Mouse (Mus musculus): ENCODE data around the gene Ppm1l.
A peak's percentile ranks its signal among the peaks of the same experiment; 100 is the strongest.

Gene Ppm1l

GRCm38 (mm10) chr3:69454330-69454729 lies 137.7 kb downstream of the Ppm1l start:
- DNase-seq: no peak

GRCm38 (mm10) chr3:69456071-69456470 lies 139.4 kb downstream of the Ppm1l start:
- DNase-seq: no peak

- no peak for DNase-seq
Observed at GRCm38 (mm10) chr3:69458756-69459155, 142.1 kb downstream of the Ppm1l start.

- DNase-seq: no peak
Observed at GRCm38 (mm10) chr3:69461956-69462355, 145.3 kb downstream of the Ppm1l start.

GRCm38 (mm10) chr3:69465751-69466150 lies 149.1 kb downstream of the Ppm1l start:
- no peak for DNase-seq

GRCm38 (mm10) chr3:69468280-69469008 lies 151.8 kb downstream of the Ppm1l start:
- no peak for DNase-seq

GRCm38 (mm10) chr3:69469463-69470141 lies 152.9 kb downstream of the Ppm1l start:
- no peak for DNase-seq

GRCm38 (mm10) chr3:69470142-69470796 lies 153.6 kb downstream of the Ppm1l start:
- DNase-seq: no peak

- no peak for DNase-seq
Observed at GRCm38 (mm10) chr3:69475850-69476450, 159.3 kb downstream of the Ppm1l start.

GRCm38 (mm10) chr3:69479937-69480336 lies 163.3 kb downstream of the Ppm1l start:
- no peak for DNase-seq

- DNase-seq: peak; percentile 86
Observed at GRCm38 (mm10) chr3:69481835-69482234, 165.2 kb downstream of the Ppm1l start.

GRCm38 (mm10) chr3:69484006-69484574 lies 167.4 kb downstream of the Ppm1l start:
- no peak for DNase-seq

GRCm38 (mm10) chr3:69484582-69484981 lies 167.9 kb downstream of the Ppm1l start:
- DNase-seq: peak; percentile 38

- no peak for DNase-seq
Observed at GRCm38 (mm10) chr3:69485347-69485746, 168.7 kb downstream of the Ppm1l start.

GRCm38 (mm10) chr3:69485756-69486155 lies 169.1 kb downstream of the Ppm1l start:
- DNase-seq: no peak

GRCm38 (mm10) chr3:69487471-69487870 lies 170.8 kb downstream of the Ppm1l start:
- DNase-seq: no peak

GRCm38 (mm10) chr3:69489669-69490068 lies 173.0 kb downstream of the Ppm1l start:
- no peak for DNase-seq

GRCm38 (mm10) chr3:69490981-69491681 lies 174.5 kb downstream of the Ppm1l start:
- no peak for DNase-seq

- DNase-seq: no peak
Observed at GRCm38 (mm10) chr3:69494233-69495010, 177.8 kb downstream of the Ppm1l start.

- no peak for DNase-seq
Observed at GRCm38 (mm10) chr3:69497178-69497577, 180.5 kb downstream of the Ppm1l start.

GRCm38 (mm10) chr3:69502009-69502408 lies 185.3 kb downstream of the Ppm1l start:
- DNase-seq: no peak

GRCm38 (mm10) chr3:69502527-69502926 lies 185.9 kb downstream of the Ppm1l start:
- DNase-seq: no peak
